Mouse (Mus musculus) lung, postnatal 0 days (tissue): ENCODE data around the gene Stab1.

ENCODE experiments used
- CTCF ChIP-seq: IDR thresholded peaks from 2 replicates; pipeline ENCODE4 v1.5.1; 2016; ENCODE audit warnings: antibody characterized with exemption, mild to moderate bottlenecking
- EP300 ChIP-seq: IDR thresholded peaks from 2 replicates; pipeline ENCODE4 v1.6.1; 2016; ENCODE audit warnings: antibody characterized with exemption, mild to moderate bottlenecking, control low read depth

DNA sequence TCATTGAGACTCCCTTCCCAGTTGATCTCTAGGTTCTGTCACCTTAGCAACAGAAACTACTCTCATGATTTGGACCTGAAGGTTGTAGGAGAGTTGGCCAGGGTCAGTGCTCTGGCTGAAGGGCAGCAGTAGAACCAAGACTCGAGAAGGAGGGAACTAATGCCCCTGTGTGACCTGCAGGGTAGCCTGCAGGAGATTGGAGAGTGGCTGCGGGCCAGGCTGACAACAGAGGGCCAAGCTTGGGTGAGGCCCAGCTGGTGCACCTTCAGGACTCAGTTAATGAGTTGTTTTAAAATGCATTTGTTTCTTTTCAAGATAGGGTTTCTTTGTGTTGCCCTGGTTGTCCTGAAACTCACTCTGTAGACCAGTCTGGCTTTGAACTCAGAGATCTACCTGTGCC lies 3.4 kb downstream of the Stab1 start:
- no peak for TF ChIP-seq CTCF
- TF ChIP-seq EP300, result no peak
